Comparison of ENCODE assay signal across 8 mouse cellular contexts in genomic region chr11:3515216-3515615, GRCm38 (mm10). TPM values are rescaled to one million over a fixed set of nuclear protein-coding genes. Genes with fewer than 3 reads are reported as not detected.
A peak's percentile ranks its signal among the peaks of the same experiment; 100 is the strongest.
DNase-seq lines count a peak whose midpoint lies in the region; ATAC-seq and TF ChIP-seq lines count a peak whose summit lies in the region.

No protein-coding gene starts in this region.

- peaks cover 20% of the 10 kb centered on the region for H3K4me1 ChIP-seq in kidney, embryonic 14.5 days (ENCODE audit: control insufficient read depth, insufficient read depth, low read length)
- peaks cover 4% of the 10 kb centered on the region for H3K4me1 ChIP-seq in bone marrow macrophage, adult 2 months (ENCODE audit: control insufficient read depth, insufficient read depth, low read length)
- 0 out of 2 replicates have a peak, but pooled peaks cover 2% of the 10 kb centered on the region for H3K4me1 ChIP-seq in hindbrain, embryonic 11.5 days (replicated peaks; ENCODE audit: control insufficient read depth, insufficient read depth, low read length)
- H3K4me1 ChIP-seq in midbrain, embryonic 13.5 days (replicated peaks), result peaks cover 33% of the 10 kb centered on the region

- peak overlapping the region; percentile 67 for H3K4me2 ChIP-seq in kidney, embryonic 14.5 days (replicated peaks; ENCODE audit: low read depth, low read length)
- peak overlapping the region; percentile 76 for H3K4me2 ChIP-seq in hindbrain, embryonic 11.5 days (replicated peaks; ENCODE audit: low read depth, low read length)
- peak overlapping the region; percentile 67 for H3K4me2 ChIP-seq in midbrain, embryonic 13.5 days (replicated peaks)

- peaks cover 11% of the 10 kb centered on the region for H3K36me3 ChIP-seq in kidney, embryonic 14.5 days (ENCODE audit: control insufficient read depth, insufficient read depth, low read length)
- H3K36me3 ChIP-seq in hindbrain, embryonic 11.5 days (ENCODE audit: control insufficient read depth, insufficient read depth, low read length), result no peaks in the 10 kb centered on the region
- H3K36me3 ChIP-seq in midbrain, embryonic 13.5 days, result no peaks in the 10 kb centered on the region

- no peaks in the 10 kb centered on the region for H3K9me3 ChIP-seq in kidney, embryonic 14.5 days (ENCODE audit: control insufficient read depth, low read length)
- no peaks in the 10 kb centered on the region for H3K9me3 ChIP-seq in hindbrain, embryonic 11.5 days (ENCODE audit: control insufficient read depth, low read length)
- no peaks in the 10 kb centered on the region for H3K9me3 ChIP-seq in midbrain, embryonic 13.5 days

- no peak overlapping the region for H3K27ac ChIP-seq in kidney, embryonic 14.5 days (ENCODE audit: low read depth, low read length)
- no peak overlapping the region for H3K27ac ChIP-seq in bone marrow macrophage, adult 2 months (ENCODE audit: insufficient read depth, low read depth, low read length)
- H3K27ac ChIP-seq in hindbrain, embryonic 11.5 days (ENCODE audit: low read depth, low read length), result no peak overlapping the region
- H3K27ac ChIP-seq in midbrain, embryonic 13.5 days, result no peak overlapping the region

- 8% methylated on average over 4 of the region's 4 CpGs for WGBS in kidney, embryonic 14.5 days
- WGBS in hindbrain, embryonic 11.5 days, result 11% methylated on average over 4 of the region's 4 CpGs
- 15% methylated on average over 4 of the region's 4 CpGs for WGBS in midbrain, embryonic 13.5 days

- peak overlapping the region; percentile 53 for H3K4me3 ChIP-seq in kidney, embryonic 14.5 days (ENCODE audit: low read length)
- peak overlapping the region; percentile 75 for H3K4me3 ChIP-seq in bone marrow macrophage, adult 2 months (ENCODE audit: insufficient read depth, low read length)
- H3K4me3 ChIP-seq in hindbrain, embryonic 11.5 days (ENCODE audit: low read depth, low read length), result peak overlapping the region; percentile 45
- H3K4me3 ChIP-seq in midbrain, embryonic 13.5 days (replicated peaks), result peak overlapping the region; percentile 47

- H3K27me3 ChIP-seq in kidney, embryonic 14.5 days (ENCODE audit: control insufficient read depth, insufficient read depth, low read length), result 0 out of 2 replicates have a peak, but pooled peaks cover 4% of the 10 kb centered on the region
- peaks cover 20% of the 10 kb centered on the region for H3K27me3 ChIP-seq in hindbrain, embryonic 11.5 days (ENCODE audit: control insufficient read depth, insufficient read depth, low read length)
- peaks cover 39% of the 10 kb centered on the region for H3K27me3 ChIP-seq in midbrain, embryonic 13.5 days

- no peak for TF ChIP-seq CTCF in bone marrow macrophage, adult 2 months (IDR thresholded peaks at IDR 0.05; ENCODE audit: low read depth, low read length)

- peak; percentile 8; the same call in 1 of the 2 replicates for ATAC-seq in kidney, embryonic 14.5 days (ENCODE audit: low FRiP score, low TSS enrichment)
- ATAC-seq in hindbrain, embryonic 11.5 days (ENCODE audit: low FRiP score), result peak; percentile 17; the same call in 1 of the 2 replicates
- peak; percentile 9; the same call in 1 of the 2 replicates for ATAC-seq in midbrain, embryonic 13.5 days
- ATAC-seq in monocyte, adult 5-6 weeks (replicated peaks; ENCODE audit: insufficient number of reproducible peaks, low FRiP score, low TSS enrichment, poor library complexity, severe bottlenecking), result no peak

- H3K9ac ChIP-seq in kidney, embryonic 14.5 days (ENCODE audit: low read depth, low read length), result peak overlapping the region; percentile 58
- H3K9ac ChIP-seq in hindbrain, embryonic 11.5 days (ENCODE audit: low read depth, low read length), result no peak overlapping the region; the same call in 1 of the 2 replicates
- no peak overlapping the region for H3K9ac ChIP-seq in midbrain, embryonic 13.5 days (replicated peaks)

- no peak for TF ChIP-seq POLR2A in bone marrow macrophage, adult 2 months (IDR thresholded peaks at IDR 0.05; ENCODE audit: borderline replicate concordance, low read depth, low read length)

- no peak for DNase-seq in kidney, postnatal 36 days
- no peak for DNase-seq in hindbrain, embryonic 11.5 days (ENCODE audit: low spot score)
- no peak for DNase-seq in right cerebral cortex, postnatal 25 days
- DNase-seq in adrenal gland, postnatal 36 days, result no peak

RNA-seq across cellular contexts. Expression of gene Selenom, which starts 0.7 kb away (rescaled TPM):
- 82.1 and 107 TPM in 2 replicates for polyA plus RNA-seq in kidney, embryonic 14.5 days (2014; fragmentation: Nextera tagmentation; extraction: Ambion mirVana)
- 24.5 and 31.8 TPM in 2 replicates for polyA plus RNA-seq in bone marrow macrophage, adult 2 months (2012; ENCODE audit: insufficient read depth, insufficient read length, missing spikeins)
- 66.5 and 67.4 TPM in 2 replicates for polyA plus RNA-seq in hindbrain, embryonic 11.5 days (2014; fragmentation: Nextera tagmentation; extraction: Ambion mirVana)
- 30.3 and 32.0 TPM in 2 replicates for polyA plus RNA-seq in midbrain, embryonic 13.5 days (2015; fragmentation: Nextera tagmentation; extraction: Ambion mirVana)
- total RNA-seq in adrenal gland, postnatal 36 days (2021), result 10 to 100 TPM; 32.7 to 34.8 TPM
- total RNA-seq in monocyte, adult 5-6 weeks (2017), result 3.0 to 22.8 TPM (median 7.5 TPM) in 3 replicates

RNA-seq across cellular contexts. Expression of gene Inpp5j, which starts 10.6 kb away (rescaled TPM):
- 0.40 and 0.61 TPM in 2 replicates for polyA plus RNA-seq in kidney, embryonic 14.5 days (2014; fragmentation: Nextera tagmentation; extraction: Ambion mirVana)
- polyA plus RNA-seq in bone marrow macrophage, adult 2 months (2012; ENCODE audit: insufficient read depth, insufficient read length, missing spikeins), result 1.1 and 1.2 TPM in 2 replicates
- polyA plus RNA-seq in hindbrain, embryonic 11.5 days (2014; fragmentation: Nextera tagmentation; extraction: Ambion mirVana), result 0.09 and 0.29 TPM in 2 replicates
- polyA plus RNA-seq in midbrain, embryonic 13.5 days (2015; fragmentation: Nextera tagmentation; extraction: Ambion mirVana), result 1.4 and 1.7 TPM in 2 replicates
- under 1 TPM; 0.66 to 0.76 TPM for total RNA-seq in adrenal gland, postnatal 36 days (2021)
- 0.68 to 5.5 TPM (median 2.3 TPM) in 3 replicates for total RNA-seq in monocyte, adult 5-6 weeks (2017)

RNA-seq across cellular contexts. Expression of gene Smtn, which starts 25.2 kb away (rescaled TPM):
- polyA plus RNA-seq in kidney, embryonic 14.5 days (2014; fragmentation: Nextera tagmentation; extraction: Ambion mirVana), result 51.8 and 70.7 TPM in 2 replicates
- polyA plus RNA-seq in bone marrow macrophage, adult 2 months (2012; ENCODE audit: insufficient read depth, insufficient read length, missing spikeins), result 5.8 and 7.5 TPM in 2 replicates
- 27.0 and 27.5 TPM in 2 replicates for polyA plus RNA-seq in hindbrain, embryonic 11.5 days (2014; fragmentation: Nextera tagmentation; extraction: Ambion mirVana)
- polyA plus RNA-seq in midbrain, embryonic 13.5 days (2015; fragmentation: Nextera tagmentation; extraction: Ambion mirVana), result 15.5 and 18.2 TPM in 2 replicates
- total RNA-seq in adrenal gland, postnatal 36 days (2021), result 10 to 100 TPM; 44.9 to 71.7 TPM
- total RNA-seq in monocyte, adult 5-6 weeks (2017), result 1.4 to 6.2 TPM (median 2.6 TPM) in 3 replicates

RNA-seq across cellular contexts. Expression of gene Pla2g3, which starts 27.1 kb away (rescaled TPM):
- 0.39 and 0.77 TPM in 2 replicates for polyA plus RNA-seq in kidney, embryonic 14.5 days (2014; fragmentation: Nextera tagmentation; extraction: Ambion mirVana)
- not detected in 2 replicates for polyA plus RNA-seq in bone marrow macrophage, adult 2 months (2012; ENCODE audit: insufficient read depth, insufficient read length, missing spikeins)
- polyA plus RNA-seq in hindbrain, embryonic 11.5 days (2014; fragmentation: Nextera tagmentation; extraction: Ambion mirVana), result 0.60 and 0.86 TPM in 2 replicates
- 0.52 and 0.67 TPM in 2 replicates for polyA plus RNA-seq in midbrain, embryonic 13.5 days (2015; fragmentation: Nextera tagmentation; extraction: Ambion mirVana)
- under 1 TPM in 1 of 2 experiments, not detected in 1; 0.20 TPM for total RNA-seq in adrenal gland, postnatal 36 days (2021)
- 0.29 to 3.8 TPM in 2 of 3 replicates, not detected in the other for total RNA-seq in monocyte, adult 5-6 weeks (2017)
